Mouse (Mus musculus) midbrain, postnatal 0 days (tissue): ENCODE data around the gene Mcat. TPM values are rescaled to one million over a fixed set of nuclear protein-coding genes. Genes with fewer than 3 reads are reported as not detected.

Source experiments
- ATAC-seq: fragments of 200-750 bp; cut with Nextera tagmentation; 2 replicates; pipeline ENCODE4 v1.8.0; 2017; ENCODE audit warnings: moderate number of reproducible peaks, mild to moderate bottlenecking, moderate TSS enrichment, moderate library complexity; ENCODE audit not compliant: low FRiP score
- DNase-seq: peaks from one replicate; pipeline ENCODE4 v3.0.0-alpha.2; 2015; ENCODE audit warnings: low spot score
- H3K27ac ChIP-seq: fragments of 300-500 bp; sonication (generic); 2 replicates; pipeline ENCODE4 v1.5.1; 2014; ENCODE audit warnings: low read depth, mild to moderate bottlenecking, low read length, mixed read lengths
- H3K27me3 ChIP-seq: fragments of 300-500 bp; sonication (generic); 2 replicates; pipeline ENCODE4 v1.6.1; 2014; ENCODE audit warnings: low read length, control low read depth, mixed read lengths; ENCODE audit not compliant: insufficient read depth
- H3K36me3 ChIP-seq: fragments of 300-500 bp; sonication (generic); 2 replicates; pipeline ENCODE4 v1.6.1; 2014; ENCODE audit warnings: low read length, control low read depth, mixed read lengths; ENCODE audit not compliant: insufficient read depth
- H3K4me1 ChIP-seq: fragments of 300-500 bp; sonication (generic); 2 replicates; pipeline ENCODE4 v1.6.1; 2014; ENCODE audit warnings: mild to moderate bottlenecking, control low read depth, antibody characterized with exemption, low read length, mixed read lengths; ENCODE audit not compliant: insufficient read depth
- H3K4me2 ChIP-seq: fragments of 300-500 bp; sonication (generic); 2 replicates; pipeline ENCODE4 v1.6.1; 2014; ENCODE audit warnings: low read depth, mild to moderate bottlenecking, low read length, mixed read lengths; ENCODE audit not compliant: poor library complexity, severe bottlenecking
- H3K4me3 ChIP-seq: fragments of 300-500 bp; sonication (generic); 2 replicates; pipeline ENCODE4 v1.5.1; 2014; ENCODE audit warnings: low read depth, mild to moderate bottlenecking, low read length, moderate library complexity
- H3K9ac ChIP-seq: fragments of 300-500 bp; sonication (generic); replicated peaks from 2 replicates; pipeline ENCODE4 v1.6.1; 2014; ENCODE audit warnings: mild to moderate bottlenecking, low read length, moderate library complexity, mixed read lengths; ENCODE audit not compliant: poor library complexity, severe bottlenecking
- H3K9me3 ChIP-seq: fragments of 300-500 bp; sonication (generic); 2 replicates; pipeline ENCODE4 v1.6.1; 2016; ENCODE audit warnings: low read length, control low read depth
- CTCF ChIP-seq: IDR thresholded peaks from 2 replicates; pipeline ENCODE4 v1.5.1; 2016; ENCODE audit warnings: antibody characterized with exemption, mild to moderate bottlenecking
- WGBS: fragments of 180-500 bp; shearing (Covaris S2); extraction: QIAGEN DNeasy Blood & Tissue Kit; methylation state at CpG from one replicate; pipeline ENCODE4 v1.1.7; 2014; 5-methylcytosine and 5-hydroxymethylcytosine counted together
- microRNA-seq: library from miRNA; unstranded; fragments of <30 nt; microRNA quantifications from one replicate; pipeline ENCODE4, GENCODE M21; 2016; ENCODE audit warnings: borderline number of aligned reads
- polyA plus RNA-seq: library from polyadenylated mRNA; unstranded; fragments of >200 nt; fragmentation: Nextera tagmentation; extraction: Ambion mirVana; gene quantifications from 2 replicates; pipeline ENCODE4 v1.2.1, GENCODE M21; 2015
- total RNA-seq: library from RNA; depleted of rRNA; stranded (reverse); fragments of >200 nt; gene quantifications from 2 replicates; pipeline ENCODE4 v1.2.3, GENCODE M21; 2014; rRNA removed

Gene Mcat
- total and polyA plus RNA-seq, 2 experiments from 2014 or later = 34.6 to 43.9 TPM

DNA sequence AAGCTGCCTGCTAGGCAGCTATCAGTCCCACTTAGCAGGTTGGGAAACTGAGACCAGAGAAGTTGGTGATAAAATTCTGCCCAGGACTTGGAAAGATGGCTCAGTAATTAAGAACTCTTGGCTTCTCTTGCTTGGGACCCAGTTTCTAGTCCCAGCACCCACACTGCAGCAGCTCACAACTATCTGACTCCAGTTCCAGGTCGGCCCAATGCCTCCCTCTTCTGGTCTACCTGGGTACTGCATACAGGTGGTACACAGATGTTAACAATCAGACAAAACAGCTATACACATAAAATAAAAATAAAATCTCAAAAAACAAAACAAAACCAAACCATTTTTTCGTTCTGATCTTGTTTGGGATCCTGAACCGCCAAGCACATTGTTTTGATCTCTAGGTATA, 63.2 kb downstream of the Mcat start:
- Histone ChIP-seq H3K4me3 (no peak overlapping the region), H3K9me3 (no peaks in the 10 kb centered on the region), H3K27ac (no peak overlapping the region), H3K4me2 (no peak overlapping the region), H3K9ac (no peak overlapping the region), H3K4me1 (no peaks in the 10 kb centered on the region), H3K36me3 (peaks cover 67% of the 10 kb centered on the region), H3K27me3 (no peaks in the 10 kb centered on the region)
- no peak for DNase-seq
- TF ChIP-seq CTCF = peak; percentile 63
- ATAC-seq = no peak
- WGBS = 61% methylated on average over 3 of the region's 3 CpGs

DNA sequence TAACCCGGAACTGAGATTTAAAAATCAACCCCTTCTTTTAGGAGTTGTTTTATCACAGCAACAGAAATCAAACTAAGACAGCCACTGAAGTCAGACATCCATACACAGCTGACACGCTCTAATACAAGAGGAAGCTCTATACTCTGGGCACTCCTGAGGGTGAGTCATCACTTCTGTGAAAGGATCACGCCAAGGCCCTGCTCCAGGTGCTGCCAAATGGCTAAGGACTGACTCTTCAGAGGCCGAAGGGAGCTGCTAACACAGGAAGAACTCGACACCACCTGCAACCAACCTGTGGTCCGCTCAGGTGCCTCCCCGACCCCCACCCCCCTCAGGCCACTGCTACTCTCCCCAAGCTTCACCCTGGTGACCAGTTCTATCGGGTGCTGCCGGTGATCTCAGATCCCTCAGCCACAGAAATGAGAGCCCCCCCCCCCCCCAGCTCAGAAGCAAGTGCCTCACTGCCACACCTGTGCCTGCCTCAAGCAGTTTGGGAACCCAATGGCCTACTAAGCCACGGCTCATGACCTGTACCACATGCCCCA, 64.3 kb downstream of the Mcat start:
- WGBS = 95% methylated on average over 10 of the region's 10 CpGs
- Histone ChIP-seq H3K4me3 (no peak overlapping the region), H3K9ac (no peak overlapping the region), H3K27me3 (no peaks in the 10 kb centered on the region), H3K9me3 (no peaks in the 10 kb centered on the region), H3K4me2 (no peak overlapping the region), H3K4me1 (no peaks in the 10 kb centered on the region), H3K36me3 (peaks cover 74% of the 10 kb centered on the region), H3K27ac (no peak overlapping the region)
- DNase-seq (no peak), ATAC-seq (no peak)
- no peak for TF ChIP-seq CTCF

DNA sequence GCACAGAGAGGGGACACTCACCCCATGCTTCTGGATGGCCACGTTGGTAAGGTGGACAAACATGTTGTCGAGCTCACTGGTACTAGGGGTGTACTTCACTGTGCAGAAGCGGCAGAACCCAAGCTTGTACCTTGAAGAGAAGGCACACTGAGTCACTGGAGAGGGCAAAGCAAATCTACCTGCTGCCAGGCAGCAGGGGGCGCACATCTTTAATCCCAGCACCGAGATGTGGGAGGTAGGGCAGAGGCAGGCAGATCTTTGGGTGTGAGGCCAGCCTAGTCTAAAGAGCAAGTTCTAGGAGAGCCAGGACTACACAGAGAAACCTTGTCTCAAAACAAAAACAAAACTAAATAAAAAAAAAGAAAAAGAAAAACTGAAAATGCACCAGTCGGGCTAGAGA, 66.3 kb downstream of the Mcat start:
- no peaks in the 10 kb centered on the region for H3K9me3 ChIP-seq
- ATAC-seq = no peak
- H3K4me2 ChIP-seq = no peak overlapping the region
- no peak overlapping the region for H3K4me3 ChIP-seq
- H3K4me1 ChIP-seq = no peaks in the 10 kb centered on the region
- no peaks in the 10 kb centered on the region for H3K27me3 ChIP-seq
- H3K9ac ChIP-seq = no peak overlapping the region
- no peak for DNase-seq
- H3K36me3 ChIP-seq = peaks cover 79% of the 10 kb centered on the region
- TF ChIP-seq CTCF = peak; percentile 39
- 92% methylated on average over 6 of the region's 6 CpGs for WGBS
- no peak overlapping the region for H3K27ac ChIP-seq

Small RNAs within 50 kb of the gene (microRNA-seq; reads per million reads assigned to microRNA genes)
- not detected for gene Gm24575

Other genes starting within 250 kb of the Mcat start
- gene Arfgap3, start 213.5 kb downstream of the Mcat start, total RNA-seq = 41.8 and 44.0 TPM in 2 replicates
- gene Arfgap3, start 213.5 kb downstream of the Mcat start, polyA plus RNA-seq = 36.4 and 36.8 TPM in 2 replicates
- gene Pacsin2, start 99.2 kb downstream of the Mcat start, total RNA-seq = 14.6 and 21.3 TPM in 2 replicates
- 16.2 and 16.7 TPM in 2 replicates for gene Pacsin2, start 99.2 kb downstream of the Mcat start, polyA plus RNA-seq
- 57.8 and 60.7 TPM in 2 replicates for gene Ttll1, start 52.9 kb downstream of the Mcat start, total RNA-seq
- 119 and 123 TPM in 2 replicates for gene Ttll1, start 52.9 kb downstream of the Mcat start, polyA plus RNA-seq
- gene Bik, start 36.9 kb downstream of the Mcat start, total RNA-seq = 0.27 TPM in 1 of 2 replicates, not detected in the other
- 0.33 and 0.37 TPM in 2 replicates for gene Bik, start 36.9 kb downstream of the Mcat start, polyA plus RNA-seq
- gene Tspo, start 195 bp downstream of the Mcat start, total RNA-seq = 5.5 and 8.0 TPM in 2 replicates
- 8.4 and 11.3 TPM in 2 replicates for gene Tspo, start 195 bp downstream of the Mcat start, polyA plus RNA-seq
- gene Ttll12, start 31.4 kb upstream of the Mcat start, total RNA-seq = 50.5 and 56.4 TPM in 2 replicates
- gene Ttll12, start 31.4 kb upstream of the Mcat start, polyA plus RNA-seq = 39.1 and 40.1 TPM in 2 replicates
- gene Scube1, start 161.2 kb upstream of the Mcat start, total RNA-seq = 14.9 and 19.9 TPM in 2 replicates
- 4.7 TPM in 2 replicates for gene Scube1, start 161.2 kb upstream of the Mcat start, polyA plus RNA-seq
- gene Mpped1, start 215.7 kb upstream of the Mcat start, total RNA-seq = 41.1 and 48.0 TPM in 2 replicates
- 18.1 and 20.3 TPM in 2 replicates for gene Mpped1, start 215.7 kb upstream of the Mcat start, polyA plus RNA-seq